Mouse (Mus musculus) kidney, postnatal 14 days (tissue): ENCODE measurements at regions not wholly inside any gene's neighbourhood (a gene's known extent, or its start where the extent isn't known, plus 50 kb on each side); places are given as distances from the start of the nearest gene placed in this dataset.
A peak's percentile ranks its signal among the peaks of the same experiment; 100 is the strongest.
"Not testable (repeated sequence)": the region's sequence is repeated elsewhere in the genome, so short reads cannot be mapped to it uniquely, and the experiment has no call there.

ENCODE experiments used
- DNase-seq: peaks from one replicate; pipeline ENCODE4 v3.0.0; 2022; ENCODE audit warnings: mixed read lengths

DNA sequence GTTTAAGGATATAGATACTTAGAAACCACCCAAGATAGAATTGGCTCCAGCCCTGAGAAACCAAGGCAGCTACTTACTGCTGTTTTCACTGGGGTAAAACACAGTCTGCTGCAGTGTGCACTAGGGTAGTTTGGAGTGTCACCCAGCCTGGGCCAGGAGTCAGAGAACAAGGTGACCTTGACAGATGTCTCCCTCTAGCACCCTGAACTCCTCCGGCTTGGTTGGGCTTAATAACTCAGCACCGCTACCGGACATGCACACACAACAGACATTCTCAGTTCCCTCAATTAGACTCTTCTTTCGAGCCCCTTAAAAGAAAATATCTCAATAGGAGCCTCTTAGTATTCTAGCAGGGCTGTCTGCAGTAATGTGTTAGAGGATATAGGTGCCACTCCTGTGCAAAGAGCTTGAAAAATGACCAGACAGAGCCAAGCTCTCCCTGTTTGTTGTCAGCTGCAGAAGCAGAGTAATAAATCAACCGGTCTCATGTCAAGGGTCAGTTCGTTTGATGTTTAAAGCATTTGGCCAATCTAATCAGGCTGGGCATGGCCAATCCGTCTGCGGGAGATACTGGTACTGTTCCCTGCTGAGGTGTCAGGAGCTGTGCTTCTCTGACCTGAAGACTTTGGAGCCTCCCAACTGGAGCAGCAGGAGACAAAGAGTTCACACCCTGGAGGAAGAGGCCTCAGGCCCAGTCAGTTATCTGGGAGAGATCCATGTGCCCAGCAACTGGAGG lies 299.1 kb downstream of the Eipr1 start:
- DNase-seq, result peak; percentile 4

DNA sequence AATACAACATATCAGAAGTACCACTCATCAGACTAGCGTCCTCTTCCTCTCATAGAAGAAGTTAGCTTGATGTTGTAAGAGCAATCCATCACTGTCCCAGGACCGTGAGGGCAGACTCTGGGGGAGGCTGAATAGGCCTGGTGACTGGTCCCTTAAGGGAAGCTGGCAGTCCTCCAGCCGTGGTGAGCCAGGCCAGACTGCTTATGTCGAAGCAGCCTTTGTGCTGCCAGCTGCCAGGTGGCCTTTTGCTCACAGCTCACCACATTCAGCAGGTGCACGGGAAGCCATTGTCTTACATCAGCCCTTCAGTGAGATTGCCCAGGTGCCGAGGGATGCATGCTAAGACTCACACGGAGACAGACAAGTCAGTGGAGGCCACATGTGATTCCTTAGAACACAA lies 302.8 kb downstream of the Eipr1 start:
- DNase-seq, result peak; percentile 20

DNA sequence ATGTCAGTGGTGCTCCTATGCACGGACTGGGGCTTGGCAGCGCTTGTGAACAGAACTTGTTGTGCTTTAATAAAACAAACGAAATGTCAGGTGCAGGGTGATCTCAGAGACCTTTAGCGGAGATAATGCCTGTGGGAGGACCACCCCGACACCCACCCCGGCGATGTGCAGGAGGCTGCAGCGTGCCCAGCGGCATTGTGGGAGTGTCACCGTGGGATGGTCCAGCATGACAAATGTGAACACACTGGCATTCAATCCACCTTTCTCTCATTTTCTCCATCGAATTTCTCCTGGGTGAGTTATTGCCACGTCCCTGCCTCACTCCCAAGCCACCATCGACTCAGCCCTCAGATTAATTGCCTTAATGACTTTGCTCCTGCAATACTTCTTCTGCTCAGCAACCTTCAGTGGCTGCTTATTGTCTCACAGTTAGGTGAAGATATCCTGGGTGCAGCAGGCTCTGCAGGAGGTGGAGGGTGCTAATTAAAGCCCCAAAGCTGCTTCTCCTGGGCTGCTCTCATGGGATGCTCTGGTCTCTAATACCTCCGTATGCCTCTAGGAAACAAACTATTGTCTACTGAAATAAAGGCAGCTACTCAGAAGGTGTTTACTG lies 310.5 kb downstream of the Eipr1 start:
- no peak for DNase-seq

DNA sequence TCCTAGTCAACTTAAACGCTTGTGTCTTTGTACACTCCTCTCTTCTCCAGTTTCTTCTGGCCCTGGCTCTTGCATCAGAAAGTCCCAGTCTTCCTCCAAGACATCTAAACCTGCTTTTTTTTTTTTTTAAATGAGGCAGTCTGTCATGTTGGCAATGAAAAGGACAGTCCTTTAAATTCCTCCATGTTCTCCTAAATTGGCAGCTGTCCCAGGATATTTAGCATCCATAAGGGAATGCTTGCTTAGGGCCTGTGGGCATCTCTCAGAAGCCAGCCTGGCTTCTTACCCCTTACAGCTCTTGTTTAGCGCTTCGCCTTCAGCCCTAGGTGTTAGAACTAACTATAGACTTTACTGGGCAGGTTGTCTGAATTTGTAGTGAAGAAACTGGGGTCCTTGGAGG lies 311.2 kb downstream of the Eipr1 start:
- DNase-seq, result no peak

DNA sequence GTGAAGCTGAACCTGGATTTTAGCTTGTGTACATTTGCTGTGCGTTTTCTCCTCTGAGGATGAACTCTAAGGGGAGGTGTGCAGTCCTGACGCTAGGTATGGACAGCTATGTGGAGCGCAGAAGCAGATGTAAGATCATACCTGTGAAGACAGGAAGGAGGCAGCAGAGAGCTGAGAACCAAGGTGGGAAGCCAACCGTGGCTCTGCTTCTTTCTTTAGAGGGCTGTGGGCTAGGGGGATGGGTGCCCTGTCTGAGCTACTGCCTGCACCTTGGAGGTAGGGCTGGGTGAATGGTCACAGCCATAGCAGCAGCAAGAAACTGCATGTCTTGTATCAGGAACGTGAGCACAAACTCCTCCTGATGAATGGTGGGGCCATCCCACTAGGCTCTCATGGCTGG lies 316.6 kb downstream of the Eipr1 start:
- DNase-seq, result peak; percentile 15

DNA sequence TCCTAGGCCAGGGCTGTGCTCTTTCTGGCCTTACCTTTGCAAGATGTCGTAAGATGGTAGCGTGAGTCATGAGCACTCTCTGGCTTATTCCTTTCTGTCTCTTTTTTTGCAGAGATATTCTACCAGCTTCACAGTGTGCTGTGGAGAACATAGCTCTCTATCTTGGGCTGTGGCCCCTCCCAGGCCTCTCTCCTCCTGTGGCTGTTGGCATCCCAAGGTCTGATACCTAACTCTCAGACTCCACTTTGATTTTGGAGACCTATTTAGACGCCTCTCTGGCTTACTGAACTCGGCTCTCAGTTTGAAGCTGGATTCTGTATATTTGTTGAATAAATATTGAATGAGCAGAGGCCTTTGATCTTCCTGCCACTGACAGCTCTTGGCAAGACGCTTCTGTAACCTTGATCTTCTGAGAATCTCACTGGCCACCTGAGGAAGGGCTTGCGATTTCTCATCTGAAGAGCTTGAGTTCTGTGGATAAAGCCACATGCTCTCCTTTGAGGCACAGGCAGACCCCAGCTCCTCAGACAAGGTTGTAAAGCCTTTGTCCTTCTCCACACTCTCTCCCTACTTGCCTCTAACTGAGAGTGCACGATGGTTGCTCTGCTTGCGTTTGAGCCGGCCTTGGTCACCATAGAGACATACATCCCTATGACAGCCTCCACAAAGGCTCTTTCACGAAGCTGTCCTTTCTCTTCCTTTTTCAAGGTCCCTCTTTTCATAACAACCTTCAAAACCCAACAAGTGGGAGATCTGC lies 323.7 kb downstream of the Eipr1 start:
- DNase-seq, result no peak

DNA sequence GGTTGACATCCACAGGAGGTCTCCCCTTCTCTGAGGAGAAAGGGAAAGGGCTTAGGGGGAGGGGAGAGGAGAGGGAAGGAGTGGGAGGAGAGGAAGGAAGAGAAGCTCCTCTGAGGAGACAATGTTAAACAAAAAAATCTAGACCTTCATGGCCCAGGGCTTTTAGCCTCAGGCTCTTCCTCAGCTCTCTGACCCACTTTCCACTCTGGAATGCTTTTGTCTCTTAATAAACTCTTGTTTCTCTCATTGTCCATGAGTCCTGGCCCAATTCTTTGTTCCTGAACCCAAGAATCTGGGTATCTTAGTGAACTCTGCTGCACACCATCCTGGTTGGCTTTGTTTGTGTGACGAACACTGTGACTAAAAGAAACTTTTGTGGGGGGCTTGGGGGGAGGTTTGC lies 325.0 kb downstream of the Eipr1 start:
- DNase-seq, result no peak

DNA sequence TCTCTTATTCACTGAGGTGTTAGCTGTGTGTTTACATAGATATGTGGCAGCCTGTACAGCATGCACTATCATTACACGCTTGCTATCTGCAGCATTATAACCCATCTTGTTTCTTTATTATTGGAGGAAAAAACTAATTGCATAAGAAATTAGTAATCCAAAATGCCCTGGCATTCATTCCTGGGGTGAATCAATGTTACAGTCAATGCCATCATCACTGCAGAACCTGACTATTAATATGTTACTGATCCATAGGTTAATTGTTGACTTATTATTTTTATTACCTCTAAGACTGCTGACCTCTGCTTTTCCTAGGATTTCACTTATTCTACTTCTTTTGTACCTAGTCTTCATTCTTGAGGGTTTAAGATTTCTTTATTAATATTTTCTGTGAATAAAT lies 327.4 kb downstream of the Eipr1 start:
- no peak for DNase-seq

DNA sequence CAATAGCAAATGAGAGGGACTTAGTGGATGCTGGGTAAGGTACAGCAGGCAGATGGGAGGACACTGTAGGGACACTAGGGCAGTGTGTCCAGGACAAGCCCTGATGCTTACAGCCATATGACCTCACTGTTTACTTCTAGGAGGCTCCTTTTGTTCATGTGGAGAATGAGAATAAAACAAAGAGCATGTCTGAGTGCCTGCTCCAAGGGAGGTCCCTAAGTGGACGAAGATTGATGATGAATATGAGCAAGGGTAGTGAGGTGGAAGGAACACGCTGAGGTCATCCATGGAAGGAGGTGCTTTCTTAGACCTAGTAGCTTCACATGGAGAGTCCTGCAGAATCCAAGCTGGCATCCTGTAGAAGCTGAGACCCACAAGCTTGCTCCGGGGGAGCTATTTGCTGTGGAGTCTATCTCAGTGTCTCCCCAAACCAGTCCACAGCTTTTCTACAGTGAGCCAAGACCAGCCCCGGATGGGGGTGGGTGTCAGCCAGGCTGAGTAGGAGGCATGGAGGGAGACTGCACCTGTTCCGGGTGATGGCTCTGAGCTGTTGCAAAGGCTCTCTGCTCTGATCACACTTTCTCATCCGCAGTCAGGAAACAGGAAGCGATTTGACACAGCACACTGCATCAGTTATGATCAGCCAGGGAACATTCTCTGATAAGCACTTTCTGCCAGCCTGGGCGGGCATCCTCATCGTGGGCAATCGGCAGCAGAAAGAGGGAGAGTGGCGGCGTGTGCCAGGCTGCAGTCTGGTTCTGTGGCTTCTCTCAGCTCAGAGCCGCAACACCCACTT lies 332.0 kb downstream of the Eipr1 start:
- DNase-seq, result peak; percentile 2

DNA sequence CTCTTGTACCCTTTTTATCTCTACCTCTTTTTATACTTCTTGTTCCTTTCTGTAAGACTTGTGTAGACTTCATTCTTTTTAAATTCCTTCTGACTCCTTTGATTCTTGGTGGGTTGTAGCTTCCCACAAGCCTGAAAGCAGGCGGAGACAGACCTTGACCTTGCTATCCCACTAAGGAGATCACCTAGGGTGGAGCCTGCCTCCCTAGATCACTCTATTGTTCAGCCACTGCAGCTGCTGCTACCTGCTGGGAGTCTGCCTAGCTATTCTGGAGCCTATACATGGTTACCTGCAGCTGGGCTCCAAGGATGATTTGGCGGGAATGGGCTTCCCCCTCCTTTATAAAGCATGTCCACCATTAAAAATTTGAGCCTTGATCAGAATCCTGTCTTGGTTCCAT lies 335.6 kb downstream of the Eipr1 start:
- DNase-seq, result not testable (repeated sequence)

DNA sequence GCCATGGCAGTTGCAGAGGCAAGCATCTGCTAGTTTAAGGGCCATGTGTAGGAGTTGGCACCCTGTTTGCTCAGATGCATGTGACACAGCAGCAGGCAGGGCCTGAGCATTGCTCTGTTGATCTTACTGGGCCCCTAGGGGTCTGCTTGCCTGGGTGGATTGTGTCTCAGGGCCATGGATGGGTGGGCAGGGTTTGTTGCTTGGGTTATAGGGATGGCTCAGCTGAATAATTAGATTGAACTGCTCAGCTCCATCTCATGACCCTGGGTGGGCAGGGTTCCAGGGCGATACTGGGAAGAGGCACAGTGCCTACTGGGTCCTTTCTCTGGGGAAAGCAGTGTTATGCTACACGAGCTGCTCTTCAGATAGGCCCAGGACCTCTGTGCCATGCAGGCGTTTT lies 338.0 kb downstream of the Eipr1 start:
- no peak for DNase-seq

DNA sequence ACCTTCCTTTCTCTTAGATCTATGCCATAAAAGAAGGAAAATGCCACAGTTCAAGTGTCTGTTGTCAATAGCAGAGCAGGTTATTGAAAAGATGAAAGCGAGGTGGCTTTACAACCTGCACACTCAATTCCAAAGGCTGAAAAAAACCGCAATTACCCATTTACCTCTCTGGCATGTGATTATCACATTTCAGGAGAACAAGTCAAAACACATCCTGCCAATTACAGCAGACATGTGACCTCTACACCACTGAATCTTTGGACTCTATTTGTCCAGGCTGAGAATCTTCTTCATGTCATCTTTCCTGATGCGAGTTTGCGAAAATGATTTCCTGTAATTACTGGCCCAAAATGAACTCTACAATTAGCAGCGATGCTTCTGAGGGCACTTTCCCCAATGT lies 338.8 kb downstream of the Eipr1 start:
- DNase-seq, result no peak

DNA sequence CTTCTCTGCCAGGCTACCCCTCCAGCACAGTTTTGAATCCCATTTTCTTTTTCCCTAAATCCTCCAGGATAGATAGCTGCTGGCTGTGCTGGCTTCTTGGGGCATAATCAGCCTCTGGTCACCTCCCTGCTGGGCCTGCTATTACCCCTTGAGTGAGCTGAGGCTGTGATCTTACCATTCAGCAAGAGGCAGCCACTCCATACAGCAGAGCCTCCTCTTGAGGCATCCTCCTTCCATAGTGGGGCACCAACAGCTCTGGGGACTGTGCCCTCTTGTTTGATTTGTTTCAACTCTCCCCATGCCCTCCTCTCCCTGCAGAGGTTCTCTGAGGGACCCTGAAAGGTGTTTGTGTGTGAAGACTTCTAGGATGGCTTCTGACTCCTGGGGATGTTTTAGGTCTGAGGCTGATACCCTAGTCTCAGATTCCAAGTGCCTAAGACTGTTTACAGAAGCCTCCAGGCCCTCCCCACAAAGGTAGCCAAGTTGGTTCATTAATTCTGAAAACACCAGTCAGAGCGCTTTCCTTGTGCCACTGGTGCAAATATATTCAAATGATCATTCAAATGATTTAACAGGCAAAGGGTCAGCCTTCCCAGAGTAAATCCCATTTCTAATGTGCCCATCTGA lies 343.9 kb downstream of the Eipr1 start:
- no peak for DNase-seq

DNA sequence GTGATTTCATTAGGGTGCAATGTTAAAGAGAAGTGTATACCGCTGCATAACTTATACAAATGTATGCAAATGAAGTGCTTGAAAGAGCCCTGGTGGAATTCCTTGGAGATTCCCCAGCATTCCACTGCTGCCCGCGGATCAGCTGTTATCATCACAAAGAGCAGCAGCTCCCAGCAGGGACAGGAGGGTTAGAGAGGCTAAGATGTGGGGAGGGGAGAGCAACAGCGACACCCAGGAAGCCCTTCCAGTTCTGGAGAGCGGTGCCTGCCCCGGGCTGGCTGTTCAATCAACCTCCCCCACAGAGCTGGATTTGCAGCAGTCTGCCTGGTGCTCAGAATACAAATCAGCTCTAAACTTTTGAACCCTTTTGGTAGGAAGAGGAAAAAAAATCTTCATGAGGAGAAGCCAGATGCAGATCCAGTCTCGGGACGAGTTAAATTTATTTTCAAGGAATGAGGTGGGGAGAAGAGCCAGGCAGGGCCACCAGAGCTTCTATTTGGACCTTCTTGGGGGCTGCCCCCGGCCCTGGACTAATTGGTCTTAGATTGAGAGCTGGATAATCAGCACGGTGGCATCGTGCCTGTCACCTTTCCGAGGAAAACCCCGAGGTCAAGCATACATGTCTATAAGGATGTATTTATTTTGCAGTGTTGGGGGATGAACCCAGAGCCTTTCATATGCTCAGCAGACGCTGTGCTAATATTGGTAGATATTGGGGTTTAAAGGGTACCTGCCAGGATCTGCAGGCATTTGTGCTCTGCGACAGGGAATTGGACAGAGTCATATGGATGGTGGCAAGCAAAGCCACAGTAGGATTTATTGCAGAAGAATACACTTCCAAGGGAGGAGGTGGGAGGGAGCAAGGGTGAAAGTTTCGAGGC lies 344.7 kb downstream of the Eipr1 start:
- peak; percentile 46 for DNase-seq

DNA sequence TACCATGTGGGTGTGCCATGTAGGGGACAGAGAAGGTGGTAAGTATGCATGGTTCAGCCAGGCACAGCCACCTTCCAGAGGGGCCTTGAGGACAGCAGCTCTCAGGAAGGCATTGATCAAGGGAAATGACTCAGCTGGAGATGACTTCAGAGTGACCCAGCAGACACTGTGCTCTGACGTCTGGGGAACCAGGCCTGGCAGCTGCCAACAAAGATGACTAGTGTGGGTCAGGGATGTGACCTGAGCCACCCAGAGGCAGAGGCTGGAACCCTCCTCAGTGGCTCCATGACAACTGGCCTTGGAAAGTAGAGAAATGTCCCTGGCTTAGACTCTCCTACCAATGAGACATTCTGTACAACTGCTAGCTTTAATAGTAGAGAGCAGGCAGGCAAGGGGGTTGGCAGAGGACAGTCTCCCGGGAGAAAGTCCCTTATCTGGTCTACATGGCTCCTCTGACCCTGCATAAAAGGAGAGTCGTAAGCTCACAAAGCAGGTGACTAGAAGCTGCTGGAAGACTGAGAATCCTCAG lies 348.5 kb downstream of the Eipr1 start:
- DNase-seq, result no peak

DNA sequence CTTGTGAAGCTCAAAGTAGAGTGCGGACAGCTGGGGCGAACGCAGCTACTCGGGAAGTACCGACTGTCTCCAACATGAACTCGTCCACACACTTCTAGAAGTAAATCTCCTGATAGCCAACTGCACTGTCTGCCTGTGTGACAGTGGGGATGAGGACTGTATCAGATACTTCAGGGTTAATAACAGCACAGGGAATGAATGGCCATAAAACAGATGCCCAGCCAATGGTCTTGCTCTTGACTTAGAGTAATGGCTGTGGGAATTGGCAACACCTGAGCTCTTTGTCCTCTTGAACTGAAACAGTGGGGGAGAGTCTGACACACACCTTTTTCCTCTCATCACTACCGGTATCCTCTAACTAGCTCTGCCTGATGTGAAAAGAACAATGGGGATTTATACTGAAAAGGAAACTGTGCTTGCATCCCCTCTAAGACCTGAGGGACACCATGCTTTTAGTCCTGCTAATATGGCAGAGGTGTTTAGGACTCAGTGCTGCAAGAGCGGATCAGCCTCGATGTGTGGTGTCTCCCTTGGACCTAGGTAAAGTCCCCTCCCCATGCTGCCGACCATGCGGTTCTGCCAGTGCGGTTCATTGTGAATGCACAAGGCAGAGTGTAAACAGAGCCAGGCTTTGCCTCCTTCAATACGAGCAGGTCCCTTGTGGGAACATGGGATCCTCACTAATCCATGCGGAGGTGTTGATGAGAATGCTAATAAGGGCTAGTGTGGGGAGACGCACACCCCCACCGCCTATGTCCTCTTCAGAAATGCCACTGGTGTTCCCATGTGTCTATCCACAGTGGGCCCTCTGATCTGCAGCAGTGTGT lies 355.5 kb downstream of the Eipr1 start:
- no peak for DNase-seq

DNA sequence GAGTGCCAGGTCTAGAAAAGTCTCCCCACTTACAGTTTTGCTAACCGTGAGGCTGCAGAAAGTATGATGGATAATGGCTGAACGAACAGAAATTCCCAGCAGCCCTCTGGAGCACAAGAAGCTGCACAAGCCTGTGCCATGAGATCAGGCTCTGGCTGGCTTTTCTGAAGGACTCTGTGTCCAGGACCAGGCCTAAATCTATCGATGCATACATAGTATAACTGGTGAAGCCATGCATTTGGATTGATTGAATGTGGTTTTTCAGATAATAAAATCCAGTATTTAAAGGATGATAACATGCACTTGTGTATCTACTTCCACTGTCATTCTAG lies 356.1 kb downstream of the Eipr1 start:
- no peak for DNase-seq

DNA sequence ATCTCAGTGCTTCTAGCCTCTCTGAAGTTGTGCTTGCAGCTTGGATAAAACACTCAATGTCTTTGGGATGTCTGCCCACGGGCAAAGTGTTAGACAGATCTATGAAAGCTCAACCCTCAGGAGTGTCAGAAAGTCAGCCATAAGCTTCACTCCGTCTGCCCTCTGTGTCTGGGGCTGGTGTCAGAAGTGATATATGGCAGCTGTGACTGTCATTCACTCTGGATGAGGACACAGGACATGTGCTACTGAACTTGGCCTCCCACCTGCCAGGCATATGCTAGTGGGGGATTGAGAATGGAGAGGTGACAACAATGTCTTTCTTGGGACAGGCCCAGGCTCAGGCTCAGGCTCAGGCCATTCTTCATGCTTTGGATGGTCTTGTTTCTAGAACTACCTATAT lies 366.7 kb downstream of the Eipr1 start:
- DNase-seq, result no peak

DNA sequence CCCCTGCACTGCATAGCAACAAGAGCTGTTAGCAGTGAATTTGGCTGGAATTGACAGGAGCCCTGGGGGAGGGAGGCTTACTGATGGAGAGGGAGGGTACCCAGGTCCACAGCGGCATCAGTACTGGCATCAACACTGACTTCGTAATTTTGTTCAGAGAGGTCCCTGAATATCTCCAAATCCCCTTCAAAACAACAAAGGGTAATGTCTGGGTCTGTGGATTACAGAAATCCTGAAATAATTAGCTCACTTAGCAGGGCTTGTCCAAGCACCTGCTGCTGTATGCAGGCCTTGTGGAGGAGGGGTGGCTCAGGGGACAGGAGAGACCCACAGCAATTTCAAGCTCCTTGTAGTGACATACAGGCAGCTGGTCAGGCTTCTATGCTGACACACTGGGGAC lies 369.6 kb downstream of the Eipr1 start:
- DNase-seq, result no peak

DNA sequence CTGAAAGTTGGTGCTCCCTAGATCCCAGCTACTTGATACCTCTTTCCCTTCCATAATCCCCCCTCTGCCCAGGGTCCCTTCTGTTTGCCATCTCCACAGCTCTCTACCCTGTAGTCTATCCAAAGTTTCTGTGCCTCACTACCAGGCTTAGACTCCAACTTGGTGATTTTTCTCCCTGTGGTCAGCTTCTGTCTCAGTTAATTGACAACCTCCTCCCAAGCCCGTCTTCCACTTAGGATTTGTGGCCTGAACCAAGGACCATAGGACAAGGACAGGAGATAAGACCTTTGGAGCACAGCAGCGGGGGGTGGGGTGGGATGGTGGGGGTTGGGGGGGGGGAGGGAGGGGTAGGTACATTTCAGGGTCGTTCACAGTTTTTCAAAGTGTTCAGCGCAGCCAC lies 371.3 kb downstream of the Eipr1 start:
- no peak for DNase-seq
